Mouse (Mus musculus) mesoderm, embryonic 11.5 days (tissue): ENCODE measurements around the gene Raet1e.
"Not testable (repeated sequence)": the region's sequence is repeated elsewhere in the genome, so short reads cannot be mapped to it uniquely, and the experiment has no call there.

ENCODE experiments used
- DNase-seq: peaks from one replicate; pipeline ENCODE4 v3.0.0-alpha.2; 2012; ENCODE audit warnings: low read depth, low spot score

Raet1e gene

DNA sequence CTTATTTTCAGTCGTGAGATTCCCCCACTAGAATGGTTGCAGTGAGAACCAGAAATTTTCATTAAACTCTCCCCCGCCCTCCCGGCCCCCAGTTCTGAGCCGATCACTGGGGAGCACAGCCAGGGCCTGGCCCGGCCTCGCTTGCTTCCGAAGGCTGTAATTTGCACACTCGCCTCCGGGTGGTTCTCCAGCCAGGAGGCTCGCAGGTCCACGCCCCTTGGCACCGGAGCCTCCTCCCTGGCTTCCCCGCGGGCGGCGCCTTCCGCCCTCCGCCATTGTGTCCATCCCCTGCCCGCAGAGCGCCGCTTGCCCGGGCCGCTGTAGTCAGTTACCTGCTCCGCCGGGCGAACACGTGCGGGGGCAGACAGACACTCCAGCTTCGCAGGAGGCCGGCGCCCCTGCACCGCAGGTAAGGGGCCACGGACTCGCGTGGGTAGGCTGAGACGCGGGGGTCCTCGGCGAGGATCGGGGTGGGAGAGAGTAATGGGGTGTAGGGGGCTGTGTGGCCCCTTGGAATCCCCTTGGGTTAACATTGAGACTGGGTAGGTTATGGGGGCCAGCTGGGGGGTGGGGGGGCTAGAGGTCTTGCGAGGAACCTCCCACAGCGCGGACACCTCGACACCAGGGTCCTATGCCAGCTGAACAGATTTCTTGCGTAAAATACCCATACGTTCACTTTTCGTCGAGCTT lies at the start of gene Raet1e, which contains the start of gene H60b:
Gene Raet1e, plus strand, starts transcription at position 260 of the 690 bp plus-strand sequence.
Gene H60b, plus strand, starts transcription at position 277 of the 690 bp plus-strand sequence.
- peak; percentile 69 for DNase-seq

DNA sequence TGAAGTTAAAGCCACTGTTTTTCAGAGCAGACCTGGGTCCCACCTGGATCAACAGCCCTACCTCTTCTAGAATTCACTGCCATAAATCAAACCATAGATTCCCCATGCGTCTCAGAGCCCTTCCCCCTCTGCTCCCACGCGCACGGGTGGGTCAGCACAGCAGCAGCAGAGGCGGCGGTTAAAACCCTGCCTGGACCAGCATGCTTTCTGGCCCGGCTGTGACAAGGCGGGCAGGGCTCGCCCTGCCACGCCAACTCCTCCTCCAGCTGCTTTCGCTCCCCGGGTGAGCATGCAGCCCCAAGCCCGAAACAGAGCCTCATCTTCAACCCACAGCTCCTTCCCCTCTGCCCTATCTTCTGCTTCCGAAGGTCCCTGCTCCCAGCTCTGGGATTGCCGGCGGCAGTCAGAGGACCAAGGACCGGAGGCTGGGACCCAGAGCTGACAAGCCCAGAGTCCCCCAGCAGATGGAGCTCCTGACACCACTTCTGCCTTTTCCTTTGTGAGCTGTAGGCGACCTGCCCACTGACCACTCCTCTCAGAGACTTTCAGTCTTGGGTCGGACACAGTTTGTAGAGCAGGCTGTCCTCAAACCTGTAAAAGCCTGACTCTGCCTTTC lies 17.6 kb upstream of the Raet1e start:
- DNase-seq = peak; percentile 63

DNA sequence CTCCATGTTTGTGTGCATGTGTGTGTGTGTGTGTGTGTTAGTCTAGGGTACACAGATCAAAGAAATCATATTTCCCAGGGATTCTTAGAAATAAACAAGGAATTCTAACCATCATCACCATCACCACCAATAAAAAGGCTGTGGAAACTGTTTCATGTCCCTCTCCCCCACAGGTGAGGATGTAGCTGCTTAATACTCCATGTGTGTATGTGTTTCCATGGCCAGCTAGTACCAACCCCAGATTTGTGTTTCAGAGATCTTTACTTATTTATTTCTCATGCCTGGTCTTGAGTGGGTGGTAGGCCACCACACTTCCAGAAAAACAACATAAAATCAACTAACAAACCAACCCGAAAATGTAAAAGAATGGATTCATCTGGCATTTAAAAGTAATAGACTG lies 16.2 kb upstream of the Raet1e start:
- peak; percentile 84 for DNase-seq

DNA sequence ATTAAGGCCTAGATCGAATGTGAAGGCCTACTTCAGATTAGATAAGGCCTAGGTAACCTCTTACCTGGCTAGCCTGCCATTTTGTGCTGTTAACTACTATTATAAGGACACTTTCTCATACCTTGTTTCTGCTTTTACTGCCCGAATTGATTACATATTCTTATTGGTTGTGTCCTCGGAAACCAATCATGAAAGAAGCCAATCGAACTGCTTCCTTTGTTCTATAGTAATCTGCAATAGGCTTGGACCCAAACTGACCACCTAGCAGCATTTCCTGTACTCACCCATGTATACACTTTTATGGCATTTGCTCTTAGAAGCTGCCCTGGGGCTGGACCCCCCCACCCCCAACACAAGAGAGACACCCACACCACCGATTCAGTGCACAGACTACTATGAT lies 15.4 kb upstream of the Raet1e start:
- DNase-seq = no peak

DNA sequence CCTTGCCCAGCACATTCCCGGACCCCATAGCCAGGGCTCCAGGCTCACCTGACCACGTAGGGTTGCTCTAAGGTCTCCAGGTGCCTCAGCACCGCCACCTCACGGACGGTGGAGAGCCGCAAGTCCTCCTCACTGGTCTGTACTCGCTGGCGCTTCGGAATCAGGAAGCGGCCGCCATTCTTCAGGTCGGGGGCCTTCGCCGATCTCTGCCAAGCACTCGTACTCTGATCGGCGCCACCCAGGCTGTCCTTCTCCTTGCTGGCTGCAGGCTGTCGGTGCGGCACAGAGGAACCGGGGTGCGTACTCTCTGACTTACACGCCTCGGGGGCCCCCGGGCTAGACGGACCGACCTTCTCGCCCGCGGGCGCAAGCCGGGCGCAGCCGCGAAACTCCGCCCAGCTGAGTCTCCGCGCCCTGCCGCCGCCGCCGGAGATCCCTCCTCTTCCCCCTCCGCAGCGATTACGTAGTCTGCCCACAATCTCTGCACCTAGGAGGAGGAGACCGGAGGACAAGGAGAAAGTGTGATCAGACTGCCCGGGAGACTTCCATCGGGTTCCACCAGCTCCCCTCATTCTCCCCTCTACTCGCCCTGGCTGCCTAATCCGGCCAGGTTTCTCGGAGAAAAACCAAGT lies 9.8 kb upstream of the Raet1e start:
- DNase-seq = peak; percentile 61

DNA sequence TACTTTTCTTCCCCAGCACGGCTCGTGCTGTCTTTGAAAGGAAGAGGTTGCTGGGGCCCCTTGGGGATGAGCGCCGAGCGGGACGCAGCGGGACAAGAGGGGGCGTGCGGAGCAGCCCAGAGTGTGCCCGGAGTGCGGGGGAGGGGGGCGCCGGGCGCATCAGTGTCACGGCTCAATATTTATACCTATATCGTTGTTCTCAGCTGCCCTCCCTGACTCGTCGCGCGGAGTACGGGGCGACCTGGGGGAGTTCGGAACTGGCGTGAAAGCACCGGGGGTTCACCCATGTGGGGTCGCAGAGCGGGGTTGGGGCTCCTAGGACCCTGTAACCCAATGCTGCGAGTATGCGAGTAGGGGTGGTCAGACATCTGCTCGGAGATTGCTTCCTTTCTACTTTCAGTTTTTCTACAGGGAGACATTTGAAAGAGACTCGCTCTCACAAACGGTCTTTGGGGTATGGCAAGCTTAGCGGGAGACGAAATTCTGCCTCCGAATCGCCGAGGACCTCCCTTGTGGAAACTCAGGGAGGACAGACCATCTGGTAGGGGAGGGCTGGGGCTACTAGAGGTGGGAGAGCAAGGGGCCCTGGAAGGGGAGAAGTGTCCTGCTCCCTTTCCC lies 9.2 kb upstream of the Raet1e start, which contains the start of gene E030030I06Rik:
Gene E030030I06Rik, minus strand, starts transcription at position 198 of the 618 bp plus-strand sequence.
- DNase-seq = peak; percentile 66

DNA sequence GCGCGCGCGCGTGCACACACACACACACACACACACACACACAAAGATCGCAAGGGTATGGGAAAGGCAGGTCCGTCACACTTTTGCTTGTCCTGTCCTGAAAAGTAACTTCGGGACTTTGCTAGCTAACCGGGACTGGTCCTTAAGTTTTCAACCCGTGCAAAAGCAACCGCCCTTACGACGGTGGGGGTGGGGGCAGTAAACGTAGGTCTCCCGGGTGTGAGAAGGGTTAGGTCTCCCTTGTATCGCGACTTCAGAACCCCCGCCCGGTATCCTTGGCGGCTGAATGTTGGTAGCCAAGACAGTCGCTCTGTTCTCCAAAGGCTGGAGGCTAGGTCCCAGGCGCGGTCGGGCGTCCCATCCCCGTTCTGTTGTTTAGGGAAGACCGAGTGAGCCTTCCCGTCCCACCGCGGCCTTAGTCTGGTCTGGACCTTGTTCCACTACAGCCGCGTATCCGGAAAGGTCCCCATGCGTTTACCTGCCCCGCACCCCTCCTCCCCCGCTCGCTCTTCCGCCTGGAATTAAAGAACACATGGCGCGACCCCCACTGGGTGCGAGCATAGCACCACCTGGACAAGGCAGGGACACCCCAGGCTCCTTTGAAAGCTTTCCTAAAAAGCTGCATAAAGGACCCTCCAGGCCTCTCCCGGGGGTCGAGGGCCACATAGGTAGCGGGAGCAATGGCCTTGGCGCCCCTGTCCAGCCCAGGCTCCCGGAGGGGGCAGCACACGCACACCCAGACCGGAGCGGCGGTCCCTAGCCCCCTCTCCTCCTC lies 8.5 kb upstream of the Raet1e start:
- DNase-seq = no peak

DNA sequence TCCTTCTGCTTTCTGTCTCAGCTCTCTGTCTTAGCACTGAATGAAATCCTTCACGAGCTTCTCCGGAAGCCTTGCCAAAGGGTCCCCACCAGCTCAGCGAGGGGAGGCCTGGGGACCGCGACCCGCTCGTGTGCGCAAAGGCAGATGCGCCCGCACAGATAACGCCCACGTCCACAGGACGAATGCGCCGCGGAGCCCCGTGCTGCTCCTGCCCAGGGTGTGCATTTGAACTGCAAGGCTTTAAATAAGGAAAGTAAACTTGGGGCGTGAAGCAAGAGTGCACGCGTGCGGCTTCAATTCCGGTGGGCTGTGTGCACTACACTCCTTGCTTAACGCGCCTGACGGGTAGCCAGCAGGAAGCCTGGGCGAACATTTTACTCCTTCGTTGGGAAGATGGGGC lies 7.8 kb upstream of the Raet1e start:
- no peak for DNase-seq

DNA sequence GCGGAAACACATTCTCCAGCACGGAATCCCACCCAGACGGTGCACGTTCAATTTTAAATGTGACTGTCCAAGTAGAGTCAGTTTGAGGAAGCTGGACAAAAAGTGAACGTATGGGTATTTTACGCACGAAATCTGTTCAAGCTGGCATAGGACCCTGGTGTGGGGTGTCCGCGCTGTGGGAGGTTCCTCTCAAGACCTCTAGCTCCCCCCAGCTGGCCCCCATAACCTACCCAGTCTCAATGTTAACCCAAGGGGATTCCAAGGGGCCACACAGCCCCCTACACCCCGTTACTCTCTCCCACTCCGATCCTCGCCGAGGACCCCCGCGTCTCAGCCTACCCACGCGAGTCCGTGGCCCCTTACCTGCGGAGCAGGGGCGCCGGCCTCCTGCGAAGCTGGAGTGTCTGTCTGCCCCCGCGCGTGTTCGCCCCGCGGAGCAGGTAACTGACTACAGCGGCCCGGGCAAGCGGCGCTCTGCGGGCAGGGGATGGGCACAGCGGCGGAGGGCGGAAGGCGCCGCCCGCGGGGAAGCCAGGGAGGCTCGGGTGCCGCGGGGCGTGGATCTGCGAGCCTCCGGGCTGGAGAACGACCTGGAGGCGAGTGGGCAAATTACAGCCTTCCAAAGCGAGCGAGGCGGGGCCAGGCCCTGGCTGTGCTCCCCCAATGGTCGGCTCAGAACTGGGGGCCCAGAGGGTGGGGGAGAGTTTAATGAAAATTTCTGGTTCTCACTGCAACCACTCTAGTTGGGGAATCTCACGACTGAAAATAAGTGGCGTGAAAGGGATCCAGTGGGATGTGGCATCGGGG lies 7.1 kb upstream of the Raet1e start:
- DNase-seq = not testable (repeated sequence)

DNA sequence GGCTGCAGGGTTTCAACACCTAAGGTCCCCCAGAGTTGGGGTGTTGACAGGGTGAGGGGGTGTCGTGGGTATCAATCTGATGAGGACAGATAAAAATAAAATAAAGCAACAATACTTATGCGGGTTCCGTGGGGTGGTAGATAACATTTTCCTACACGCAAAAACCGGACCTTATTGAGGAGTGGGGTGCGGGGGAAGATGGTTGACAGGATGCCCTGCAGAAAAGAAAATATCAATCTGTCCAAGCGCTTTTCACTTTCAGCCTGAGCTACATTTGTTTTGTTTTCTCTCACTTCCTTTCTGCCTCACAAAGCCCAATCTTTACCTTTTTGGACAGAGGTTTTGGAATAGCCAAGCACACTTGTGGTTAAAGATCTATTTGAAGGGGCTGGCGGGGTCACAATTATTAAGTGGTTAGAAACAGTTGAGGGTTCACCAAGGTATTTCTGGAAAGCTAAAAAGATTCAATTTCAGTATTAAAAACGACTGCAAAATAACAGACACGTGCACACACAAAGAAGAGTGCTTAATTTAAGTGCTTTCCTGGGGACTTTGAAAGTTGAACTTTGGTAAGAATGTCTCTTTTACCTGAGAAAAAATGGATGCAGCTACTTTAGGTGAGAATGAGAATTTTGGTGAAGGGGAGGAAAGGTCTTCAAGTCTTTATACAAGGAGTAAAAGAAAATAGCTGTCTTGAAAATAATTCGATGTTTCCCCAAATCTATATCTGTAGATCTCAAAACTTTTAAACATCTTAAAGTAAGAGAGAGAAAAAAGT lies 6.3 kb upstream of the Raet1e start:
- not testable (repeated sequence) for DNase-seq

DNA sequence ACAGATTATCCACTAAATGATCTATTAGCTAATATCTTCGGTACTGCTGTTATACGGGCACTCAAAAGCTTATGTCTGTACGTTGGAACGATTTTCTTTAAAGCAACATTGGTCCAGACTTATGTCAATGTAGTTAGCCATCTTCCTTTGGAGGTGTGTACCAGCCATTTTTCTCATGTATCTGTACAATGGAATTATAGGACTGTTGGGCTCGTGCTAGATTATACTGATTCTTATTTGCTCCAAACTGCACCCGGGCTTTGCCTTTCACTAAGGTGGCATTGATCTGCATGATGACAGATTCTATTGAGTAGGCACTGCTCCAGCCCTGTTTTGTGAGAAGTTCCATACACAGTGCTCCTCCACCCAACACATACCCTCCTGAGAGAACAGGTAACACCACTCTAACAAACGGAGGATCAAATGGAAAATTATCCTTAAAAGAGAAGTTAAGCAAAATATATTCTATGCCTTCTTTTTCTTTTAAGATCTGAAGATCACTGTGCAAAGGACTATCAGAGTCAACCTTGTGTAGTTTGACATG lies 5.2 kb upstream of the Raet1e start:
- DNase-seq = not testable (repeated sequence)

DNA sequence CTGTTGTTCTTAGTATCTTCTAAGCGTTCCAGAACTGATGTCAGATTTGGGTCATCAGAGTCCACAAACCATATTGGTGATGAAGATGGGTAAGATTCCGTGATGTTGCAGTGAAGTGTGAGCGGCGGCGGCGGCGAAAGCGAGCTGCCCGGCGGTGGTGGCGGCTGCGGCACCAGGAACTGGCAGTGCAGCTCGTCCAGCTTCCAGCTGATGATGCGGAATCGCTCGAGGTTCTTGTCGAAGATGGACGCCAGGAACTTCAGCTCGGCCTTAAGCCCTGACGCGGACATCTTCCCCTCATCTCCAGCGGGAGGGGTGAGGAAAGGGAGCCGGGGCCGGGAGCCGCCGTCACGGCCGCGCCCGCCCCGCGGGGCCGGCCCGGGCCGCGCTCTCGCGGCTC lies 4.2 kb upstream of the Raet1e start:
- not testable (repeated sequence) for DNase-seq

DNA sequence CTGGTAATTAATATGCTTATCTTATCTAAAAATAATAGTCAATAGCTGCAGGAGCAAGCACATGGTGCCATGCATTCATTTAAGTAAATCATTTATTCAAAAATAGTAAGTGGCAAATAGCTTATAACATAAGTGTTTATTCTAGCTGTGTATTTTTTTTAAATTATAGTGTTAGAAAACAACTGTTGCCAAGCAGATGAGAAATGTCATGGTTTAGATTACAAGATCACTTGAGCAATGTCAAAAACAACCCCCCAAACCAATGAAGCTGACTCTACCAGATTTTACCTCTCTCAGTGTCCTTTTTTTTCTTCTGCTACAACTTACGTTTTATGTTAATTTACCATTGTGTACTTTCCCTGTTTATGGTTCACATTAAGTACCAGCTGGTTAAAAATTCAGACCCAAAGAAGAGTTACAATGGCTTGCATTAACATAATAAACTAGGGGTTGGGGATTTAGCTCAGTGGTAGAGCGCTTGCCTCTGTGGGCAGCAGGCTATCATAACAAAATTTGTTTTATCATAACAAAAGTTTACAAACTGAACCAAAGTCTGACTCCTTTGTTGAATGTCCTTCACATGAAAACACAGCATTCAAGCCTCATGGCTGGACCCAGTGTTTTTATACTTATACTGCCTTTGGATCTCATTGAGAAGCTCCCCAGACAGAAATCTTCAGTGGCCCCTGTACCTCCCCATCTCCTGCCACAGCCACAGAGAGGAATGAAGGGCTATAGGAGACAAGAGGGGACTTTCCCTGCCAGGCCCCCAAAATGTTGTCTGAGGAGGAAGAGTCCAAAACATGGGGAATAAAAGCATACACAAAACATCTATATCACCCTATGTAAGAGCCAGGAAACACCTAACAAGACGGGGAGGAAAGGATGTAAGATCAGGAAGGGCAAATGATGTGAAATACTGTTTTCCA lies 3.2 kb upstream of the Raet1e start:
- no peak for DNase-seq

DNA sequence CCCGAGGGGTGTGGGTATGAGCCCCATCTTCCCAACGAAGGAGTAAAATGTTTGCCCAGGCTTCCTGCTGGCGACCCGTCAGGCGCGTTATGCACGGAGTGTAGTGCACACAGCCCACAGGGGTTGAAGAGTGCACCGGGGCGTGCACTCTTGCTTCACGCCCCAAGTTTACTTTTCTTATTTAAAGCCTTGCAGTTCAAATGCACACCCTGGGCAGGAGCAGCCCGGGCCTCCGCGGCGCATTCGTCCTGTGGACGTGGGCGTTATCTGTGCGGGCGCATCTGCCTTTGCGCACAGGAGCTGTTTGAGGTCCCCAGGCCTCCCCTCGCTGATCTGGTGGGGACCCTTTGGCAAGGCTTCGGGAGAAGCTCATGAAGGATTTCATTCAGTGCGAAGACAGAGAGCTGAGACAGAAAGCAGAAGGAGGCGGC lies 777 bp downstream of the Raet1e start:
- DNase-seq = no peak

DNA sequence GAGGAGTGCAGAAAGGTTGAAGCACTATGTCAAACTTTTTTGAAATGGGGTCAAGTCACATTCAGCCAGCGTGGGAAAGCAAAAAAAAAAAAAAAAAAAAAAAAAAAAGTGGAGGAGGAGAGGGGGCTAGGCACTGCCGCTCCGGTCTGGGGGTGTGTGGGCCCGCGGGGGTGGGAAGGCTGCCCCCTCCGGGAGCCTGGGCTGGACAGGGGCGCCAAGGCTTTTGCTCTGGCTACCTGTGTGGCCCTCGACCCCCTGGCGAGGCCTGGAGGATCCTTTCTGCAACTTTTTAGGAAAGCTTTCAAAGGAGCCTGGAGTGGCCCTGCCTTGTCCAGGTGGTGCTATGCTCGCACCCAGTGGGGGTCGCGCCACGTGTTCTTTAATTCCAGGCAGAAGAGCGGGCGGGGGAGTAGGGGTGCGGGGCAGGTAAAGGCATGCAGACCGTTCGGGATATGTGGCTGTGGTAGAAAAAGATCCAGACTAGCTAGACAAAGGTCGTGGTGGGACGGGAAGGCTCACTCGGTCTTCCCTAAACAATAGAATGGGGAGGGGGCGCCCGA lies 1.3 kb downstream of the Raet1e start:
- DNase-seq = no peak

DNA sequence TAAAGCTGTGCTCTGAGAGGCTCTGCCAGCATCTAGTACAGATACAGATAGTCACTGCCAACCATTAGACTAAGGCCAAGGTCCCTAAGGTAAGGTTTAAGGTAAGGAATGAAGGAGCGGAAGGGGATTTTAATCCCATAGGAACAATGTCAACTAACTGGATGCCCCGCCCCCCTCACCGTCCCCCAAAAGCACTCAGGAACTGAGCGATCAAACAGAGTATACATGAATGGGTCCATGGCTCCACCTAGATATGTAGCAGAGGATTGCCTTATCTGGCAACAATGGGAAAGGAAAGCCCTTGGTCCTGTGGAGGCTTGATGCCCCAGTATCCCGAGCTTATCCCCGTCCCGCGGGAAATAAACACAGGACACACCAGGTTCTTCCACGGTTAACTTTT lies 4.9 kb downstream of the Raet1e start:
- not testable (repeated sequence) for DNase-seq

DNA sequence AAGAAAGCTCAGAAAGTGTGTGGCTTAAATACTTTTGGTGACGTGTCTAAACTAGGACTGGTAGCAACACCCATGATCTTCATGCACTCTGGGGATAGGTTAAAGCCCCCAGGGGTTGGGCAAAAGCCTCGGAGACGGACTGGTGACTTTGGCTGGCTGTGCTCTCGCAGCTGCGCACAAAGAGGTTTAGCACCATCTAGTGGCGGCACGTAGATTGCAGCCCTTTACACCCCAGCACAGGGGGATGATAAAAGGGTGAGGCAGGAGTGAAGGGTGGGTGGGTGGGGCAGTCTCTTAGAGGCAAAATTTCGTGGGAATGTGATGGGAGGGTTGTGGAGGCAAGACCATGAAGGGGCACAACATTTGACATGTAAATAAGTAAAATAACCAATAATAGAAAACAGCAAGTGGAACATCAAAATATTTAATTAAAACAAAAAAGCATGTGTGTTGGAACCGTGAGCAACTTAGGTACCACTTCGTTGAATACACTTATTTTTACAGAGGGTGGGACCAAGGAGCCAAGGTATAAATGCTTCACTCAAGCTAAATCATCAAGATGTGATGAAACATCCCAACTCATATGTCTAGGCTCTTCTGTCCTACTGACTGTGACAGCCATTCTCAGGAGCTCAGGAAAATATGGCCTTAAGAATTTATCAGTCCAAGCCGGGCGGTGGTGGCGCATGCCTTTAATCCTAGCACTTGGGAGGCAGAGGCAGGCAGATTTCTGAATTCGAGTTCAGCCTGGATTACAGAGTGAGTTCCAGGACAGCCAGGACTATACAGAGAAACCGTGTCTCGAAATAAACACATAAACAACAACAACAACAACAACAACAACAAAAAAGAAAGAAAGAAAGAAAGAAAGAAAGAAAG lies 5.6 kb downstream of the Raet1e start:
- not testable (repeated sequence) for DNase-seq
